Mouse (Mus musculus): ENCODE measurements around the gene Morf4l1.
A peak's percentile ranks its signal among the peaks of the same experiment; 100 is the strongest.
"Not testable (repeated sequence)": the region's sequence is repeated elsewhere in the genome, so short reads cannot be mapped to it uniquely, and the experiment has no call there.

Gene Morf4l1

DNA sequence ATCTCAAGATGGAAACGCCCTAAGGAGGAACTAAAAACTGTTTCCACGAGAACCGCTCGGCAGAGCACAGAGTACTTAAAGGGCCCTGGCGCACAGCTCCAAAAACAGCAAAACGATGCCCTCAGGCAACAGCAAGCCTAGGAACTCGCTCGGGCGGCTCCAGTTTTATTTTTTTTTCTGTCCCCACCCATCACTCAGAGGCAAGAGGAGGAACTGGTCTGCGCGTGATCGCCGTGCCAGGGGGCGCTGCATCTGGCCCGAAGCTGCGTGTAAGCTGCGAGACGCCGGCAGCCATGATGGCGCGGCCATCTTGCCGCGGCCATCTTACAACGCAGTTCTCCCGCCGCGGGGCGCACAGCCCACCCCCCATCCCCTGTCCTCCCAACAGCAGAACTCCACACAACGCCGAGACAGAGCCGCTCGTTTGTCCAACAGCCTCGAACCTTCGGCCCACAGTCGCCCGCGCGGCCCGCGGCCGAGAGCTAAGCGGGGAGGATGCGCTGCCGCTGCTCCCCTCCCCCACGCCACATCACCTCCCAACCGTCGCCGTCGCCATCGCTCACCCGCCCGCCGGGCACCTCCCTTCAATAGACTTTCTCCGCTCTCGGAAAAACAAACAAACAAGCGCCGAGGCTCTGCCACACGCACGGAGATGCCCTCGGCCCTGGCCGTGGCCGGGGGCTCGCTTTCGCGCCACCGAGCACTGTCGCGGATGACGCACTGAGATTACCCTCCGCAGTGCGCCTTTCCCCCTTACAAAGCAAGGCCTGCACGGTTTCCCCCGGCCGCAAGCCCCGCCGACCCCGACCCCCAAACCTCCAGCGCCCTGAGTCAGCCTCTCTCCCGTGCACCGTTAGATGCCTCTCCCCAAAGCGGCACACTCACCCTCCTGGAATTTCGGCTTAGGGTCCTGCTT, 665 bp downstream of the Morf4l1 start:
- DNase-seq: peak; percentile 93

DNA sequence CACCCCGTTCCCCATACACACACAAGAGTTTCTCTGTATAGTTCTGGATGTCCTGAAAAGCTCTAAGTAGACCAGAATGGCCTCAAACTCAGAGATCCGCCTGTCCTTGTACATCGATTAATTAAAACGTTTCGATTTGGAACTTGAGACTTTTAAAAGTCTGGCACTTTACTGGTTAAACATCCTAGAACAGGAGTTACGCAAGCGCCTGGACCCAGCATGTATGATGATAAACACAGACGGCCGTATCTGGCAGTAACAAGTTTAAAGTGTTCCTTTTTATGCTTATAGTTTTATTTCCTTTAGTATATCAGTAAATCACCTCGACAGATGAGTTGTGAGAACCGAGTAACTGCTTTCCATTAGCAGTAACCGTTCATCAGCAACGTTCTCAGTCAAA, 1.4 kb downstream of the Morf4l1 start:
- no peak for DNase-seq

DNA sequence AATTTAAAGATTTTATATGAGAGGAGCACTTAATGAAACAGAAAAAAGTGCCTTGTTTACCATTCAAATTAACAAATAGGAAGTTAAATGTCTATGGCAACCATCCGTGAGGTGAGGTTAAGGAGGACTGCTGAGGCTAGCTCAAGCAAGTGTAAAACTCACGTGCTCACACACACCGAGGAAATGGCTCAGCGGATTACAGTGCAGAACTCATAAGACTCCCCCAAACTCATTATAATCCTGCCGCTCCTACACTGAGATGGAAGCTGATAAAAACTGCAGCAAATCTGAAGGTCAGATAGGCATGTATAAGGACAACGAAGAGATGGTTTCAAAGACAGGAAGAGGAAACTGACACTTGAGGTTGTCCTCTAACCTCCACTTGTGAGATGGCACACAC, 5.2 kb downstream of the Morf4l1 start:
- DNase-seq: no peak

DNA sequence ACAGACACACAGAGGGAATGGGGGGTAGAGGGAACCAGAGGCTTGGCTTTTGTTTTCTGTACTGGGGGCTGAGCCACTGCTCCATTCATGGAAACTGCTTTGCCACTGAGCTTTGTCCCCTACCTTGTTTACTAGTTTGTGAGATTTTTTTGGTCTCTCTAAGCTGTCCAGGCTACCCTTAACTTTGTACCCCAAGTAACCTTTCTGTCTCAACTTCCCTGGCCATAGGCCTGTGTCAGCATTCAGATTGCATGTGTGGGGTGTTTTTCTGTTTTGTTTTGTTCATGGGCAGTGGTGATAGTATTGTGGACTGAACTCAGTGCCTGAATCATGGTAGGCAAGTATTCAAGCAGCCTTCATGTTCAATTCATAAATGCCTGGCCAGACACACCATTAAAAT, 6.3 kb downstream of the Morf4l1 start:
- DNase-seq: no peak

DNA sequence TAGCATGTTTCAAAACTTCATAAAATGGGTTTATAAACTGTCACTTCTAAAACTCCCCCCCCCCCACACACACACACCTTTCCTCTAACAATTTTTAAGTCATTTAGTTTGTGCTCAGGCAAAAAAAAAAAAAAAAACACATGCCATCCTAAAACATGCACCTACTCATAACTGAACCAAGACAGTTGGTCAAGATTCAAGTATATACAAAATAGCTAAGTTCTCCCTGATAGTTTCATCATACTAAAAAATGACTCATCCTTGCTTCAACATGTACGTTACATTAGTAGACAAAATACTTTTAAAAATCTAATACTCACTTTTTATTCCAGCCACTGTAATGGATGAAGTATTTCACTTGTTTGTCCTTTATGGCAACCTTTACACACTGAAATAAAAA, 7.7 kb downstream of the Morf4l1 start:
- DNase-seq: no peak

DNA sequence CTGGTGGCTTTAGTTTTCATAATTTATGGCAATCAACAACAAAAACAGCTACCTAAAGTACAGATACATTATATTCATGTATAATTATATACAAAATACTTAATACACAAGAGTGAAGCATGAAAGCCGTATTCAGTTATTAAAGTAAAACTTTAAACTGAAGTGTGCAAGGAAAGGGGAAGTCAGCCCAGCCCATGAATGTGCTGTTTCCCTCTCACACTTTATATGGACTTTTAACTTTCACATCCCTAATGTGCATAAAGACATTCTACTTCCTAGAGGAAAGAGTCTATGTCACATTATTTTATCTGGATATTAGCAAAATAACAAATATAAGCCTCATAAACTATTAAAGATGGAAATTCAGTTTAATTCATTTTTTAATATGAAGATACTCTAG, 9.1 kb downstream of the Morf4l1 start:
- no peak for DNase-seq

DNA sequence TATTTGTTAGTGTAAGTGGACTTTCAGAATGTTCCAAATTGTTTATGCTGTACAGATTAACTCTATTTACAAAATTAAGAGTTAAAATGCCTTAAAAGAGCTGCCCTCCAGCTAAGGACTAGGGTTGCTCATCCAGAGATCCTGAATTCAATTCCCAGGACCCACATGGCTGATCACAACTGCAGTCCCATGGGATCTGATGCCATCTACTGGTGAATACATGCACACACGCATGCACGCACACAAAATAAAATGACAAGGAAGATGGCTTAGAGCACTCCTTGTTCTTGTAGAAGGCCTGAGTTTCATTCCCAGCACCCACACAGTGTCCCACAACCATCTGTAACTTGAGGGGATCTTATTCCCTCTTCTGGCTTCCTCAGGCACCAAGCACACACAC, 13.8 kb downstream of the Morf4l1 start:
- DNase-seq: no peak

DNA sequence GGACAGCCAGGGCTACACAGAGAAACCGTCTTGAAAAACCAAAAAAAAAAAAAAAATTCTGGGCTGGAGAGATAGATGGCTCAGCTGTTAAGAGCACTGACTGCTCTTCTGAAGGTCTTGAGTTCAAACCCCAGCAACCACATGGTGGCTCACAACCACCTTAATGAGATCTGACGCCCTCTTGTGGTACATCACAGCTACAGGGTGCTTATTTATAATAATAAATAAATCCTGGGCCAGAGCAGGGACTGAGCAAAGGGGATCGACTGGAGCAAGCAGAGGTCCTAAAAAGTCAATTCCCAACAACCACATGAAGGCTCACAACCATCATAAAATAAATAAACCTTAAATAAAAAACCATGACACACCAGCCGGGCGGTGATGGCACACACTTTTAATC, 15.6 kb downstream of the Morf4l1 start:
- DNase-seq: no peak

DNA sequence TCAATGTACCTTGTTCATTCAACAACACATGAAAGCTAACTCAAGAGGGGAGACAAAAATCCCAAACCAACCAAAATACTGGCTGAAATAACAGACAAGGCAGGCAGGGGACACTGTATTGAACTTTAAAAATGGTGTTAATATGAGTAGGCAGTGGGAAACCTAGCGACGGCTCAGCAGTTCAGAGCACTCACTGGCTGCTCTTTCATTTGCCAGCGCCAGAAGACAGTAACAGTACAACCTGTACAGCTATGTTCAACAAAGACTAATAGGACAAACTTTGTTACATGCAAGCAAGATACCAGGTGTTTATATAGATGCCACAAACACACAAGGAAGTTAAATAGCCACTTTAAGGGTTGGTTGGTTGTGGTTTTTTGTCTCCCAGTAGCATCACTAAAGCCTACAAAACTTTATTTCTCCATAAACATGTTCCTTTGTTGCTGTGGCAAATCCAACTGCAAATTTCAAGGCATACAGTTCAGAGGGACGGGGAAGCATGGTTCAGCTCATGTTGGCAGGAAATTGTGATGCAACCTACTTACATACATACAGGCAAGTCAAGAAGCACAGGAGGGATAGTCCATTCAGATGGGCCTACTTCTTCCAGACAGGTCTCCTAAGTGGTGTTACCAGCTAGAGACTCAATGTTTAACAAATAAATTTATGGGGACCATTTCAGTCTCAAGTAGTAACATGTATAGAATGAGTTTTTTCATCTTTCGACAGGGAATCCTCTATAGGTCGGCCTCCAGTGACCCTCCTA, 25.1 kb downstream of the Morf4l1 start:
- no peak for DNase-seq

DNA sequence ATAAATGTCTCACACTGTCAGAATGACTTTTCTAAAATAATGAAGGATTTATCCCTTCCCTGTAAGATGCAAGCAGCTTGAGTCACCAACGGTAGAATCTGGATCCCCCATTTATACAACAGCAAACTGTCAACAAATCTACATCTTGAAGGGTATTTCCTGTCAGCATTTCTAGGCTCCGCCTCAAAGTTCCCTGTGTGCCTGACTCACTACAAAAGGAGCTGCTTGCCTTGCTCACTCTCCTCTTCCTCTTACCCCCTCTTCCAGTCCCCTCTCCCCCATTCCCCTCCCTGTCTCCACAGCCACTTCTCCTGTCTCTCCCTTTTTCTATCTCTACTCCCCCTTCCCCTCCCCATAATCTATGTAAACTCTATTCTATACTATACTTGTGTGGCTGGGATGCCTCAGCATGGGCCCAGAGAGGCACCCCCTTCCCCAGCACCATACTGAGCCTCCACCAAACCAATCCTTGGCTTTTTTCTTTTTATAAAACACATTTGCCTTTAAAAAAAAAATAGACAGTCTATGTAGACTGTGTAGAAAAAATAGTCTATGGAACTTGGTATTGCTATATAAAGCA, 26.6 kb downstream of the Morf4l1 start:
- no peak for DNase-seq

DNA sequence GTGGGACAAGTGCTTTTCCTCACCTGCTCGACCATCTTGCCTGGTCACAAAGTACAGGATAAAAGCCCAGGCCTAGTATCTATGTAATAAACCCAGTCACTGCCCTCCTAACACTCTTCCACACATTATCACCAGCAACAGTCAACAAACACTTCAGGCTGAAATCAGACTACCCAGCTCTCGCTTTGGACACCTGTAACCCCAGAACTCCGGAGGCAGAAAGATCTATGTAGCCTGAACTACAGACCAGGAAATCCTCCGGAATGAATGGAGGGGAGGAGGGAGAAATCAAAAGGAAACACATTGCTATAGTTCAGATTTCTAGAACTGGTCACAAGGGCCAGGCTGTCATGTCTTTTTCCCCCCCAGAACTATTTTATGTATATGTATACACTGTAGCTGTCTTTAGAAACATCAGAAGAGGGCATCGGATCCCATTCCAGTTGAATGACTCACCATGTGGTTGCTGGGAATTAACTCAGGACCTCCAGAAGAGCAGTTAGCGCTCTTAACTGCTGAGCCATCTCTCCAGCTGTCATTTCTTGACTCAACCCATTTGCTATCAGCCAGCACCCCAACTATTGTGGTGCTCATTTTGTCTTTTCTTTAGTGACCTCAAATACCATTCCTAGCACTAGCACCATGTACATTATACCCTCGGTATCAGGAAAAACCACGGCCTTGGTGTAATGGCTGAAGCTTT, 29.7 kb downstream of the Morf4l1 start:
- no peak for DNase-seq

DNA sequence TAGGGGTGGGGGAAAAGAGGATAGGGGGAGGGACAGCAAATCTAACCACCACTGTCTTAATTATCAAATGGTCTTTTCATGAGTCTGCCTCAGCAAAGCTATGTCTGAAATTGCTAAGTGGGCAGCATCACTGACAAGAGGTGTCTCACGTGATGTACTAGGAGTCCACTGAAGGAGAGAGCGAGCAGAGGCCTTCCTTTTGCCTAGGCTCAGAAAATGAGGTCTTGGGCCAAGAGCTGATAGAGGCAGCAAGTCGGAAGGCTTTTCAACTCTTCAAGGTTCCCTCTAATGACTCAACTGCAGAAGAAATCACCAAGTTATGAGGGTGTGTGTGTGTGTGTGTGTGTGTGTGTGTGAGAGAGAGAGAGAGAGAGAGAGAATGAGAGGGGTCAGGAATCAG, 30.4 kb downstream of the Morf4l1 start:
- DNase-seq: no peak

DNA sequence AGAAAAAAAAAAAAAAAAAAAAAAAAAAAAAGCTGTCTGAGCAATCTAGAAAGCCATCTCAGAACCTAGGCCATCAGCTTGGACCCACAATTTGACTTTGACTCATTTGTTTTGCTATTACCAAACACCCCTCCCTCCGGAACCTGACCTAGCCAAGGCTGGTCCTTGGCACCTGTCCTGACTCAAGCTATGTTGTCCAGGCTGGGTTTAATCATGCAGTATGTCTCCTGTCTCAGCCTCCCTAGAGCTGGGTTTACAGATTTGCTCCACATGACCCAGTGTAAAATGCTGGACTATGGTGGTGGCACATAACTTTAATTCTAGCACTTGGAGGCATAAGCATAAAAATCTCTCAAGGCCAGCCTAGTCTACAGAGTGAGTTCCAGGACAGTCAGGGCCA, 31.6 kb downstream of the Morf4l1 start:
- no peak for DNase-seq

DNA sequence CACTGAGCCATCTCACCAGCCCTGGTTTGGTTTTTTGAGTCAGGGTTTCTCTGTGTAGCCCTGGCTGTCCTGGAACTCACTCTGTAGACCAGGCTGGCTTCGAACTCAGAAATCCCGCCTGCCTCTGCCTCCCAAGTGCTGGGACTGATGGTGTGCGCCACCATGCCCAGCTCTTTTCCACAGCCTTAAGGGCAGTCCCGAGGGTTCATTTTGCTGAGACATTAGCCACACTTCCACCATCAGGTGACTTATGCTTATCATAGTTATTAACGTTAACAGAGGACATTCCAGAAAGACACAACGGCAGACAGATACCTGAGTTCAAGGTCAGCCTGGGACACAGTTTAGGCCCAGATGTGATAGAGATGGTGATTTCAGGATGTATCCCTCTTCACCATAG, 32.6 kb downstream of the Morf4l1 start:
- DNase-seq: not testable (repeated sequence)

DNA sequence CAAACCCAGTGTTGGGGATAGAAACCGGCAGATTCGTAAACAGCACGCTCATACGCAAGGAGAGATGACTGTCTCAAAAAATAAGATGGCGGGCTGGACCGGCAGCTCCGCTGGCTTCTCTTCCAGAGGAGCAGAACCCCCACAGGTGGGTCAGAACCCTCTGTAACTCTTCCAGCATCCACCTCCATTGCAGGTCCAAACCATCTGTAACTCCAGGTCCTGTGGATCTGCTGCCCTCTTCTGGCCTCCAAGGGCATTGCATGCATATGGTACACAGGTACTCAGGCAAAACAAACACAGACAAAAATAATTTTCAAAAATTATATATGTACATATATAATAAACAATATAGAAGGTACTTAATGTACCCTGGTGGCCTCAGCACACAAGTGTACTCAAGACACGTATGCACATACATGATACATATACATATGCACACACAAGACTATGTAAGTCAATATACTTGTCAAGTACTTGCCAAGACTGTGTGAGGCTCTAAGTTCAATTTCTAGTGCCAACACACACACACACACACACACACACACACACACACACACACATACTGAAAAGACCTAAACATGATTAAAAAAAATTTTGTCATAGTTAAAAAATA, 37.6 kb downstream of the Morf4l1 start:
- peak; percentile 37 for DNase-seq

DNA sequence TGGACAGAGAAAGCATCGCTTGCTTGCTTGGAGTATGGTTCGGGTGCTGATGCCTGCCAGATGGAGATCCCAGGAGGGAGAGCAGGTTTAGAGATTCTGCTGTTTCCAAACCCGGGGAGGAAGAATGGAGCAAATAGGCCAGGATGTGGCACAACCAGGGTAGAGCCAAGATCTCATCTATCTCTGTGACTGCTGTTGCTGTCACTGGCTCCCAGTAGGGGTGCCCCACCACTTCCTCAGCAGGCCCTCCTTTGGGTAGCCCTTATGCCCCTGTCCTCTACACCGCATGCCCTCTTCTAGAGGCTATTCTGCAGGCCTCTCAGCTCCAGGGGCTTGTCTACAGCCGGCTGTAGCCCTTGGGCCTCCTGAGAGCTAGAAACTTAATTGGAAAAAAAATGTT, 38.4 kb downstream of the Morf4l1 start:
- no peak for DNase-seq

DNA sequence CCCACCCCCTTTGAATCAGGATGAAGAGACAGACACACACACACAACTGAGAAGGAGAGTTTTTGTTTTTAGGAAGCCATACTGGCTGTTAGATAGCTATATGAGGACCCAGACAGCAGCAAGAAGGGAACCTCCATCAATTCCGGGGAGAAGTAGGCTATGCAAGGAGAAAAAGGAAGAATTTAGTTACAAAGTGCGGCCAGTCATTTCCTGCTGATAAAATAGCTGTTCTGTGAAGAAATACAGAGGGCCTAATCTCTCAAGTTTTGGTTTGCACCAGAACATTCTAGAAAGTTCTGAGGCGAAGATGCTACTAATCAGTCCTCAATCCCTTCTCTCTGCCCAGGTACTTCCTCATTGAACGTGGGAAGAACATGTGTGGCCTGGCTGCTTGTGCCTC, 39.2 kb downstream of the Morf4l1 start:
- no peak for DNase-seq

DNA sequence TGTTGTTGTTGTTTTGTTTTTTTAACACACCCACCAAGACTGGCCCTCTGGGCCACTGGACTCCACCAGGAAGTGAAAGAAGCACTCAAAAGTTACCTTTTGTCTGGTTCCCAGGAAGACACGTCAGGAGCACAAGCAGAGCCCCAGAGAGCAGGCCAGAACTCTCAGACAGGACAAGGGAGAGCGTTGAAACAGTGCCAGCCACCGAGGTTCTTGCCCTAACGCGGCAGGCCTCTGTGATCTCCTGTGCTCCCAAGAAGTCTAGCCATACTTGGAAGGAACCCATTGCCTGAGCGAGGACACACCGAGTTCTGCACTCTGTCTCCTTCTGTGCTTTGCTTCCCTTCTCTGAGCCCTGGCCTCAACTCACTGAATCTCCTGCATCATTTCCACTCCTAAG, 44.4 kb downstream of the Morf4l1 start:
- DNase-seq: no peak

DNA sequence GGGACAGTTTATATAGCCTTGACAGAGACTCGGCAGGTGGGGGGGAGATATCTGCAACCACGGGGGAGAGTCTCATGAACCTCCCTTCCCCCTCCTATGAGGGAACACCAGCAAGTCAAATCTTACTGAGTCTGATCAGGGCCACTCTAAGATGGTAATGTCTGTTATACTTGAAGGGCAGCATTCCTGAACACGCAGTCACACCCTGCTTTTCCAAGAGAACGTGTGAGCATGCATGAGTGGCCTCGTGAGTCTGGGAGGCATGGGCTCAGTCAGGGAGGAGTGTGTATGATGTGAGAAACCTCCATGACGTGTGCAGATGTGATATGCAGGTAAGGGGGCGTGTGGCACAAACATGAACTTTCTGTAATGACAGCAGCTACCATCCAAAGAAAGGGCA, 45.1 kb downstream of the Morf4l1 start:
- DNase-seq: no peak

DNA sequence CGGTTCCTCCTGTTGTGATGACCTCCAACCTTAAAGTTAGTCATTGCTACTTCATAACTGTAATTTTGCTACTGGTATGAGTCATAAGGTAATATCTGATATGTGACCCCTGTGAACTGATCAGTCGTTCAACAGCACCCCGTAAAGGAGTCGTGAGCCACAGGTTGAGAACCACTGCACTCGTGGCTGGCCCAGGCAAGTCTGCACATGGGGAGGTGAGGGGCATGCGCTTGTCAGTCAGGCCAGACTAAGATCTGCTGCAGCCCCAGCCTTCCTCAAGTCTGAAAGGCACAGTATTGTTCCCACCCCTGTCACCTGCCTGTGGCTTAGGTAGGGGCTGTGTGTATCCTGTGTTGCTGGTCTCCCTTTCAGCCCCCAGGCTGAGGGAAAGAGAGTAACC, 45.8 kb downstream of the Morf4l1 start:
- DNase-seq: no peak

DNA sequence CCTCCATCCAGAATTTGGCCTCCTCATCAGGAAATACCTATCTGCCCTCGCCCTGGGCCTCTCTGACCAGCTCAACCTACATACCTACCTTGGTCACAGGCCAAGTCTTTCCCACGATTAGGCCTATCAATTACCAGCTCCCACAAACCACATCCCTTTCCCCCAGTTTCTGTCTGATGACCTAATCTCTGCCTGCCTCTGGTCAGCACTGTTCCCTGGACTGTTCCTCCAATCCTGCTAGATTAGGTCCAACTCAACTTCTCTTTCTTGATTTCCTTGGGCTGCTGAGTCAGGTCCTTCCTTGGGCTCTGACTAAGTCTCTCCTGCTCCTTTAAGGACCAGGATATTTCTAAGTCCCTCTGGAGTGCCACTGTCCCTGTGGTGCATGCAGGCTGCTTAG, 47.2 kb downstream of the Morf4l1 start:
- no peak for DNase-seq

DNA sequence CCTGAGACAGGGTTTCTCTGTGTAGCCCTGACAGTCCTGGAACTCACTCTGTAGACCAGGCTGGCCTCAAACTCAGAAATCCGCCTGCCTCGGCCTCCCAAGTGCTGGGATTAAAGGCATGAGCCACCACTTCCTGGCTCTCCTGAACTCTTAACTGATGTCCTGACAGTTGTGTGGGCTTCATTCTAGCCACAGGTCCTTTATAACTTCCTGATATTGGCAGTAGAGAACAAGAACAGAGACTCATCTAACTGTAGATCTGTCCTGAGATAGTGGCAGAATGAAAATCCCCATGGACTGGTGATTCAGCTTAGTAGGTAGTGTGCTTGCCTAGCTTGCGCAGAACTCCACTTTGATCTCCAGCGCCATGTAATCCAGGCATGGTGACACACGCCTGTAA, 53.6 kb downstream of the Morf4l1 start:
- DNase-seq: not testable (repeated sequence)

DNA sequence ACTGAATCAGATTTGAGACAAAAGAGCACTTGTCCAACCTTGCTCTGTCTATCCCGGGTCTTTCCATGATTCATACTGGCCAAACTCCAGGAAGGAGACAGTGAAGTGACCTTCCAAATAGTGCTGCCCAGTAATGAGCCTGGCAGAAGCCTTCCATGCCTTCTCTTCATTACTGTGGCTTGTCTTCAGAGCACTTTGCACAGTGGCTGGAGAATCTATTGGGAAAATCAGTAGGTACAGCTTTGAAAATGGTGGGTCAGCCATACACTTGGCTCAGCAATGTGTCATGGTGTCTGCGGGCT, 54.0 kb downstream of the Morf4l1 start:
- DNase-seq: no peak
